Mouse (Mus musculus) hindbrain, embryonic 15.5 days (tissue): Measurements from ENCODE around the gene Slc18b1. TPM values are rescaled to one million over a fixed set of nuclear protein-coding genes. Genes with fewer than 3 reads are reported as not detected.
A peak's percentile ranks its signal among the peaks of the same experiment; 100 is the strongest.
"Not testable (repeated sequence)": the region's sequence is repeated elsewhere in the genome, so short reads cannot be mapped to it uniquely, and the experiment has no call there.

Experiments used
- ATAC-seq: fragments of 200-750 bp; cut with Nextera tagmentation; 2 replicates; pipeline ENCODE4 v1.8.0; 2017; ENCODE audit warnings: low read depth, moderate number of reproducible peaks, moderate TSS enrichment; ENCODE audit not compliant: low FRiP score
- H3K27ac ChIP-seq: fragments of 300-500 bp; sonication (generic); replicated peaks from 2 replicates; pipeline ENCODE4 v1.5.1; 2015; ENCODE audit warnings: mild to moderate bottlenecking, inconsistent platforms
- H3K27me3 ChIP-seq: fragments of 300-500 bp; sonication (generic); 2 replicates; pipeline ENCODE4 v1.6.1; 2015; ENCODE audit warnings: control low read depth, inconsistent platforms
- H3K36me3 ChIP-seq: fragments of 300-500 bp; sonication (generic); 2 replicates; pipeline ENCODE4 v1.6.1; 2015; ENCODE audit warnings: control low read depth, inconsistent platforms
- H3K4me1 ChIP-seq: fragments of 300-500 bp; sonication (generic); replicated peaks from 2 replicates; pipeline ENCODE4 v1.6.1; 2015; ENCODE audit warnings: control low read depth, inconsistent platforms
- H3K4me2 ChIP-seq: fragments of 300-500 bp; sonication (generic); 2 replicates; pipeline ENCODE4 v1.6.1; 2015; ENCODE audit warnings: moderate library complexity, mild to moderate bottlenecking, inconsistent platforms
- H3K4me3 ChIP-seq: fragments of 300-500 bp; sonication (generic); 2 replicates; pipeline ENCODE4 v1.5.1; 2015; ENCODE audit warnings: mild to moderate bottlenecking, inconsistent platforms
- H3K9ac ChIP-seq: fragments of 300-500 bp; sonication (generic); 2 replicates; pipeline ENCODE4 v1.6.1; 2015; ENCODE audit warnings: inconsistent platforms
- H3K9me3 ChIP-seq: fragments of 300-500 bp; sonication (generic); 2 replicates; pipeline ENCODE4 v1.6.1; 2016; ENCODE audit warnings: control low read depth, inconsistent platforms
- WGBS: fragments of 180-500 bp; shearing (Covaris S2); methylation state at CpG from one replicate; pipeline ENCODE4 v1.1.7; 2015; 5-methylcytosine and 5-hydroxymethylcytosine counted together
- polyA plus RNA-seq: library from polyadenylated mRNA; unstranded; fragments of >200 nt; fragmentation: Nextera tagmentation; extraction: Ambion mirVana; gene quantifications from 2 replicates; pipeline ENCODE4 v1.2.1, GENCODE M21; 2015

Gene Slc18b1
- polyA plus RNA-seq = 20.9 and 21.8 TPM in 2 replicates

GRCm38 (mm10) chr10:23796551-23797503 lies at the start of gene Slc18b1:
Gene Slc18b1 (plus strand): TSS chr10:23796986.
- H3K27ac ChIP-seq = peak within 1 kb of the TSS; percentile 74
- peak within 1 kb of the TSS; percentile 76 for H3K4me2 ChIP-seq
- WGBS = 2% methylated on average over 43 of the region's 43 CpGs

GRCm38 (mm10) chr10:23754166-23754565 lies 42.6 kb upstream of the Slc18b1 start:
- Histone ChIP-seq H3K9ac (no peak overlapping the region), H3K4me2 (no peak overlapping the region), H3K4me3 (no peak overlapping the region), H3K4me1 (no peaks in the 10 kb centered on the region), H3K27ac (no peak overlapping the region), H3K36me3 (no peaks in the 10 kb centered on the region), H3K9me3 (no peaks in the 10 kb centered on the region), H3K27me3 (no peaks in the 10 kb centered on the region)
- no peak for ATAC-seq
- WGBS = 89% methylated on average over 7 of the region's 7 CpGs

More at GRCm38 (mm10) chr10:23796551-23797503, at the start of gene Slc18b1:
- Histone ChIP-seq H3K4me3 (peak within 1 kb of the TSS; percentile 76), H3K27me3 (no peaks in the 10 kb centered on the region), H3K9ac (peak within 1 kb of the TSS; percentile 81), H3K36me3 (peaks cover 10% of the 10 kb centered on the region; the same call in 1 of the 2 replicates), H3K9me3 (no peaks in the 10 kb centered on the region), H3K4me1 (peaks cover 13% of the 10 kb centered on the region)
- ATAC-seq = peak; percentile 81

- Histone ChIP-seq H3K4me1 (no peaks in the 10 kb centered on the region), H3K9ac (no peak overlapping the region), H3K27ac (no peak overlapping the region), H3K9me3 (no peaks in the 10 kb centered on the region), H3K27me3 (no peaks in the 10 kb centered on the region), H3K4me3 (no peak overlapping the region), H3K36me3 (peaks cover 3% of the 10 kb centered on the region; the same call in 1 of the 2 replicates), H3K4me2 (no peak overlapping the region)
- no peak for ATAC-seq
- 32% methylated on average over 5 of the region's 5 CpGs for WGBS
Measured at GRCm38 (mm10) chr10:23777288-23777945, 19.4 kb upstream of the Slc18b1 start.

GRCm38 (mm10) chr10:23780539-23781275 lies 16.1 kb upstream of the Slc18b1 start:
- Histone ChIP-seq H3K4me1 (peaks cover 23% of the 10 kb centered on the region), H3K9ac (no peak overlapping the region), H3K4me2 (no peak overlapping the region), H3K27me3 (no peaks in the 10 kb centered on the region), H3K9me3 (no peaks in the 10 kb centered on the region), H3K27ac (no peak overlapping the region), H3K36me3 (peaks cover 28% of the 10 kb centered on the region), H3K4me3 (no peak overlapping the region)
- no peak for ATAC-seq
- 86% methylated on average over 6 of the region's 6 CpGs for WGBS

- Histone ChIP-seq H3K36me3 (peaks cover 30% of the 10 kb centered on the region), H3K9ac (no peak overlapping the region), H3K9me3 (no peaks in the 10 kb centered on the region), H3K4me3 (no peak overlapping the region), H3K27ac (no peak overlapping the region), H3K4me1 (peaks cover 31% of the 10 kb centered on the region), H3K27me3 (no peaks in the 10 kb centered on the region), H3K4me2 (no peak overlapping the region)
- ATAC-seq = no peak
- 89% methylated on average over 11 of the region's 11 CpGs for WGBS
Measured at GRCm38 (mm10) chr10:23781760-23782735, 14.7 kb upstream of the Slc18b1 start.

- Histone ChIP-seq H3K27ac (no peak overlapping the region), H3K4me1 (peaks cover 32% of the 10 kb centered on the region), H3K4me3 (no peak overlapping the region), H3K27me3 (no peaks in the 10 kb centered on the region), H3K4me2 (no peak overlapping the region), H3K9me3 (no peaks in the 10 kb centered on the region), H3K36me3 (peaks cover 30% of the 10 kb centered on the region), H3K9ac (no peak overlapping the region)
- no peak for ATAC-seq
- 20% methylated on average over 2 of the region's 2 CpGs for WGBS
Measured at GRCm38 (mm10) chr10:23782855-23783492, 13.8 kb upstream of the Slc18b1 start.

GRCm38 (mm10) chr10:23783493-23783884 lies 13.3 kb upstream of the Slc18b1 start:
- ATAC-seq = no peak
- no peak overlapping the region for H3K4me2 ChIP-seq
- peaks cover 37% of the 10 kb centered on the region for H3K4me1 ChIP-seq
- H3K36me3 ChIP-seq = peaks cover 30% of the 10 kb centered on the region
- no peaks in the 10 kb centered on the region for H3K27me3 ChIP-seq
- no peak overlapping the region for H3K4me3 ChIP-seq
- H3K9me3 ChIP-seq = no peaks in the 10 kb centered on the region
- H3K27ac ChIP-seq = no peak overlapping the region
- no peak overlapping the region for H3K9ac ChIP-seq
- WGBS = 28% methylated on average over 2 of the region's 2 CpGs

- Histone ChIP-seq H3K9me3 (no peaks in the 10 kb centered on the region), H3K36me3 (peaks cover 30% of the 10 kb centered on the region), H3K27me3 (no peaks in the 10 kb centered on the region), H3K4me3 (no peak overlapping the region), H3K4me1 (peaks cover 39% of the 10 kb centered on the region), H3K27ac (no peak overlapping the region), H3K4me2 (no peak overlapping the region), H3K9ac (no peak overlapping the region)
- 42% methylated on average over 2 of the region's 2 CpGs for WGBS
- ATAC-seq = no peak
Measured at GRCm38 (mm10) chr10:23784121-23784520, 12.7 kb upstream of the Slc18b1 start.

- not testable (repeated sequence) for H3K27ac ChIP-seq
- H3K4me1 ChIP-seq = peaks cover 39% of the 10 kb centered on the region
- H3K36me3 ChIP-seq = peaks cover 30% of the 10 kb centered on the region
Measured at GRCm38 (mm10) chr10:23785599-23785998, 11.2 kb upstream of the Slc18b1 start.

GRCm38 (mm10) chr10:23786040-23786439 lies 10.7 kb upstream of the Slc18b1 start:
- Histone ChIP-seq H3K9me3 (no peaks in the 10 kb centered on the region), H3K36me3 (peaks cover 30% of the 10 kb centered on the region), H3K27me3 (no peaks in the 10 kb centered on the region), H3K4me3 (peak overlapping the region; percentile 57), H3K4me1 (peaks cover 39% of the 10 kb centered on the region), H3K4me2 (peak overlapping the region; percentile 91), H3K9ac (peak overlapping the region; percentile 68), H3K27ac (no peak overlapping the region)
- WGBS = 2% methylated on average over 4 of the region's 4 CpGs
- ATAC-seq = no peak

More at GRCm38 (mm10) chr10:23785599-23785998, 11.2 kb upstream of the Slc18b1 start:
- WGBS = 47% methylated on average over 7 of the region's 7 CpGs
- ATAC-seq, H3K9me3 ChIP-seq, H3K27me3 ChIP-seq: not testable (repeated sequence)
- Histone ChIP-seq H3K9ac (peak overlapping the region; percentile 68), H3K4me2 (peak overlapping the region; percentile 91), H3K4me3 (peak overlapping the region; percentile 57)
